Mouse (Mus musculus) embryonic fibroblast, embryonic 13.5 days (primary cell): ENCODE measurements around the gene Rasal1.

Experiments
- CTCF ChIP-seq: IDR thresholded peaks from 2 replicates; pipeline ENCODE4 v1.5.1; 2011; ENCODE audit warnings: mild to moderate bottlenecking, control low read depth, low read length, moderate library complexity, borderline replicate concordance; ENCODE audit not compliant: insufficient read depth
- POLR2A ChIP-seq: IDR thresholded peaks from 2 replicates; pipeline ENCODE4 v1.6.1; 2011; ENCODE audit warnings: low read depth, mild to moderate bottlenecking, control low read depth, low read length, moderate library complexity

DNA sequence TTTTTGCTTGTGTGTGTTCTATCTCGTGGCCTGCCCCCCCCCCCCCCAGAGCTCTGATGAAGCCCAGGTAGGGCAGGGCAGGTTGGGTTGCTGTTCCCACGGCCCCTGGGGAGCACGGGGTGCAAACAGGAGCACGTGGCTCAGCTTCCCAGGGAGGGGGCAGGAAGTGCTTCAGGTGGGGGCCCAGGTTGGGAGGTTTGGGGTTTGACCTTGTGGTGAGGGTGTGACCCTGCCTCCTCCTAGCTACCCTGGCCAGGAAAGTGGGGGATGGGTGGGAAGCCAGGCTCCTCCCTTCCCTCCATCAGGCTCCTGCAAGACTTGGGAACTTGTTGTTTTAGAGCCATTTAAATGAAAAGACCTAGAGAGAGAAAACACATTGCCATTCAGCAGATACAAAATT lies 39.8 kb downstream of the Rasal1 start:
- no peak for TF ChIP-seq POLR2A
- no peak for TF ChIP-seq CTCF
